Mouse (Mus musculus): ENCODE data around the gene Klhl35. TPM values are rescaled to one million over a fixed set of nuclear protein-coding genes. Genes with fewer than 3 reads are reported as not detected.

Gene Klhl35
- total RNA-seq (2015) = 0.79 and 1.0 TPM in 2 replicates
- total RNA-seq (2017) = 1.2 TPM in 2 replicates

GRCm38 (mm10) chr7:99465811-99466210, at the start of gene Klhl35:
Gene Klhl35, plus strand, starts transcription at chr7:99466004.
- ATAC-seq (replicated peaks; ENCODE audit: poor library complexity) = no peak

- no peak for ATAC-seq (replicated peaks; ENCODE audit: poor library complexity)
Observed at GRCm38 (mm10) chr7:99419311-99419710, 46.5 kb upstream of the Klhl35 start.

DNA sequence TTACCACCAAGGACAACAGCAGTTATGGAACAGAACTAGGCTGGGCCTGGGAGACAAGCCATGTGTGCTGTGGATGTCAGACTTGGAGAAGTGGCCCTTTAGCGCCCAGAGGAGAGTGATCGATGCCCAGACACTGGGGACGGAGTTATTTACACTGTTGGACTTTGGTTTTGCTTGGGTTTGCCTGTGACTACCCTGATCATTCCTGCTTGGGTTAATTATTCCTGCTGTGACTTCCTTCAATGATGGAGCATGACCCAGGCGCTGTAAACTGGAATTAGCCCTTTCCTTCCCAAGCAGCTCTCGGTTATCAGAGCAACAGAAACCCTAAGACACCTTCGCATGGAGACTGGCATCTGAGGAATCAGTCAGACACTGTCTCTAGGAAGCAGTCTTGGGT, 44.8 kb upstream of the Klhl35 start:
- no peak for ATAC-seq (replicated peaks; ENCODE audit: poor library complexity)

DNA sequence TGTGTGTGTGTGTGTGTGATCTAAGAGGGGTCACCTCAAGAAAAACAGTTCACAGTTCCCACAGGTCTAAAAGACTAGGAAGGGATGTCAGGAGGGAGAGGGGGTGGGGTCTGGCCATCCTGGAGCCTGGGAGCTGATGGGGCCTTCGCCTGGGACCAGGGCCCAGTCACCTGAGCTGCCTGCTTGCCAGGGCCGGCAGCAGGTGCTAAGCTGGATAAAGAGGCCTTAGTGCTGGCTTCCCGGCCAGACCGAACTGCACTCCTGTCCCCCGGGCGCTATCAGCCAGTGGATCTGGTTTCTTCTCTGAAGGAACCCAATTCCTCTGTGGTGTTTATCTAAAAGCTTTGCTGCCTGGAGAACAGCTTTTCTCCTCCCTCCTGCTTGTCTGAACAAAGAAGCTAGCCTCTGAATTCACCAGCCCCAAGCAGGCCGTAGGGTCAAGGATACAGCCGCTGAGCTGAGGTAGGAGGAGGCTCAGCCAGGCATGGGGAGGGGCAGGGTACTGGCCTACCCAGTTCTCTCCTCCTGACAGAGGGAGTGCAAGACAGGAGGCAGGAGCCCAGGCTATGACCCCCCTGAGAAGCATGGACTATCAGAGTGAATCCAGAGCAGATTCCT, 41.2 kb upstream of the Klhl35 start:
- ATAC-seq (replicated peaks; ENCODE audit: poor library complexity) = no peak

GRCm38 (mm10) chr7:99425706-99426105, 40.1 kb upstream of the Klhl35 start:
- ATAC-seq (replicated peaks; ENCODE audit: poor library complexity) = no peak

DNA sequence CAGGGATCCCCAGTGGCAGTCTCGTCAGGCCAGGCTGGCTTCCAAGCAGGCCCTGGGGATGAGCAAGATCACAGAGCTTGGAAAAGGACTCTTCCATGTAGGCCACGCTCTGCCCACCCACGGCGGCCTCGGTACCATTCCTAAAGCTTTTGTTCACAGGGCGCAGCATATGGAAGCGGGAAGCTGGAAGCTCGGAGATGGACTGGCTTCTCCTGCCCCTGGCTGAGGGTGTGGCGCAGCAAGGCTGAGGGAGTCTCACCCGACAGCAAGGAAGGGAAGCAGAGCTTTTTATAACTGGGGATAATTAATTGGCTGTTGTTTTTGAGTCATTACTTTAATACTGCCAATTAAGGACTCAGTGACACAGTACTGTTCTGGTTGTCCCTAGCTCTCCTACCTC, 38.8 kb upstream of the Klhl35 start:
- ATAC-seq (replicated peaks; ENCODE audit: poor library complexity) = no peak

DNA sequence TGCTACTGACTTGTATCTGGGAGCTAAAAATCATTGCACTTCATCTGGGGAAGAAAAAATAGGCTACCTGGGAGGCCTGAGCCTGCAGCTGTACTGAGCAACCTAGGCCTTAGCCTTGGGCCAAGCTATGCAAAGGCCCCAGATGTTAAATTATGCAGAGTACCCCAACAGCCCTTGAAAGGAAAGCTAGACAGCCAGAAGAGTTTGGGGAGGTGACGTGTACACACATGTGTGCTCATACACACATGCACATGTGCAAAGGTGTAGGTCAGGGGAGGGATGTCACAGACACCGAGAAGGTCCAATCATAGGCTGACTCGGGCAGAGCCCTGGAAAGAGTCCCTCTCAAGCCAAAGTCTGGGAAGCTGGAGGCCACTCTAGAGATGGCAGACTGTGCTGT, 37.8 kb upstream of the Klhl35 start:
- ATAC-seq (replicated peaks; ENCODE audit: poor library complexity) = no peak

- ATAC-seq (replicated peaks; ENCODE audit: poor library complexity) = peak; percentile 18; the same call in 1 of the 2 replicates
Observed at GRCm38 (mm10) chr7:99428836-99429235, 37.0 kb upstream of the Klhl35 start.

- ATAC-seq (replicated peaks; ENCODE audit: poor library complexity) = no peak
Observed at GRCm38 (mm10) chr7:99429786-99430185, 36.0 kb upstream of the Klhl35 start.

GRCm38 (mm10) chr7:99430246-99430645, 35.6 kb upstream of the Klhl35 start:
- ATAC-seq (replicated peaks; ENCODE audit: poor library complexity) = no peak

- peak; percentile 60 for ATAC-seq (replicated peaks; ENCODE audit: poor library complexity)
Observed at GRCm38 (mm10) chr7:99432248-99432647, 33.6 kb upstream of the Klhl35 start.

- ATAC-seq (replicated peaks; ENCODE audit: poor library complexity) = no peak
Observed at GRCm38 (mm10) chr7:99432863-99433262, 32.9 kb upstream of the Klhl35 start.

DNA sequence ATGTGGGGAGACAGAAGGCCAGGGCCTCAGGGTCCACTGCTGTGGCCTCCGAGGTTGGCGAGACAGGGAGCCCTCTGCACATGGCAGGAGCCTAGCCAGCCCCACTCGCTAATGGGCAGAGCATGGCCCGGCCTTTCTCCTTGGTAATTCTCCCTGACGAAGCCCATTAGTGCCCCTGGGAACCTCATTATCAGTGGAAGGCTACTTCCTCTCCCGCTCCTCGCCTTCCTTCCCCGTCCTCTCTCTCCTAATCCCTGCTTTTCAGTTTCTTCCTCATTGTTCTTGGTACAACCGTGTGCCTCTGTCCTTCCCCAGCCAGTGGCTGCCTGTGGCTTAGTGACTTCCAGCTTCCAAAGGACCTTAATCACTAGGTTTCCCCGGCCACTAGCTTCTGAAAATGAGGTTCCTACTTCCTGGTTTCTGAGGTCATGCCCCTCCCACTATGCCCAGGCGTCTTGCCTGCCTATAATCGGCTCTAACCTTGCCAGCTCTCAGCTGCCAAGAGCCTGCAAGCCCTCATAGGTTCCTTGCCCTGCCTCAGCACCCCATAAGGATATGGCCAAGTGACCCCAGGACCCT, 31.0 kb upstream of the Klhl35 start:
- ATAC-seq (replicated peaks; ENCODE audit: poor library complexity) = peak; percentile 78

DNA sequence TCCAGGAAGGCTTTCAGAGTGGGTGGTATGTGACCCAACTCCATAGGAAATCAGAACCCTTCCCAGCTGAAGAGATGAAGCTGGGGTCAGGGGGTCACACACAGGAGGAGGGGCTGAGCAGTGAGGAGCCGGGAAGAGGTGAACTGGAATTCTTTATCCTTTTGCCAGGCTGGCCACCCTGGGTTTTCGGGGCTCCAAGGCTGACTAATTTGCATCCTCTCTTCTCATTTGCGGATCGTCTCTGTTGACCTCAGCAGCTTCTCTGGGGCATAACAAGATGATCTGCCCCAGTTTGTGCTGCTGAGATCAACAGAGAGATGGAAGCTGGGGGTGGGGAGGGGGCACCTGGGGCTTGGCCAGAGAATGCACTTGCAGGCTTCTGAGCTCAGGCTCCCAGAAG, 29.3 kb upstream of the Klhl35 start:
- no peak for ATAC-seq (replicated peaks; ENCODE audit: poor library complexity)

DNA sequence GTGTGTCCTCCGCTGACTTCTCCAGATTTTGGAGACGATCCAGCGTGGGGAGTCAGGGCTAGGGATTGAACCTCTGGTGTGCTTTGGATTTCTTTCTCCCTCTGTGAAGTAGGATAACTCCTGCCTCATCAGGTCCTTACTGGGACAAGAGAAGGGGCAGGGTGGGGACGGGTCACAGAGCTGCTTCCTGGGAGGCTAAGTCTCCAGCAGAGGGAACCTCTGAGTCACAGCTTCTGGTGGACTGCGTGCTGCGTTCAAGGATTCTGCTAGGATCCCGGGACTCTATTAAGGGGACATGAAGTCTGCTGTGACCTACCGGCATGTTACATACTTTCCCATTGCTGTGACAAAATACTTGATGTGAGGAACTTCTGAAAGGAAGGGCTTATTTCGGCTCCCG, 26.9 kb upstream of the Klhl35 start:
- ATAC-seq (replicated peaks; ENCODE audit: poor library complexity) = no peak

DNA sequence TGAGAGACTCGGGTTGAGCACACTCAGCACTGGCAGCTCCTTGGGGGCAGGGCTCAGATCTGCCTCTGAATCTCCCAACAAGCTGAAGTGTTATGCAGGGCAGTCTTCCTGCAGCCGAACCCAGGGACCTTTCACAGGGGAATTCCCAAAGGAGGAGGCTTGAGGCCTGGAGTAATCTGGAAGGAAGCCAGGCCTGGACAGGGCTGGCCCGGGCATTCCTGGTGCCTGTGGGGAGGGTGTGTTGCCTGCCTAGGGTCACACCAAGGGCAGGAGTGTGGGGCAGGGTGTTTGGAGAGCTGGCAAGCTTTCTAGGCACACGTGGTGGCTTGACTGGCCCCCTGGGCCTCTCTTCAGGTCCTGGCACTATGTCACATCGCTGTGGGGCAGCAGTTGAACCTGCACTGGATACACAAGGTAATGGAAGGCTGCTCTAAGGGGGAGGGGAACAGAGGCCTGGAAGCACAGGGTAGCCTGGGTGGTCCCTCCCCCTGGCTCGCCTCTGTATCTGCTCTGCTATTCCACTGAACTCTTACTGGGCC, 24.2 kb upstream of the Klhl35 start:
- ATAC-seq (replicated peaks; ENCODE audit: poor library complexity) = no peak

GRCm38 (mm10) chr7:99443164-99443563, 22.6 kb upstream of the Klhl35 start:
- no peak for ATAC-seq (replicated peaks; ENCODE audit: poor library complexity)

GRCm38 (mm10) chr7:99444012-99444411, 21.8 kb upstream of the Klhl35 start:
- ATAC-seq (replicated peaks; ENCODE audit: poor library complexity) = no peak

GRCm38 (mm10) chr7:99445833-99446232, 20.0 kb upstream of the Klhl35 start:
- peak; percentile 33; the same call in 1 of the 2 replicates for ATAC-seq (replicated peaks; ENCODE audit: poor library complexity)

GRCm38 (mm10) chr7:99447323-99447722, 18.5 kb upstream of the Klhl35 start:
- ATAC-seq (replicated peaks; ENCODE audit: poor library complexity) = no peak

DNA sequence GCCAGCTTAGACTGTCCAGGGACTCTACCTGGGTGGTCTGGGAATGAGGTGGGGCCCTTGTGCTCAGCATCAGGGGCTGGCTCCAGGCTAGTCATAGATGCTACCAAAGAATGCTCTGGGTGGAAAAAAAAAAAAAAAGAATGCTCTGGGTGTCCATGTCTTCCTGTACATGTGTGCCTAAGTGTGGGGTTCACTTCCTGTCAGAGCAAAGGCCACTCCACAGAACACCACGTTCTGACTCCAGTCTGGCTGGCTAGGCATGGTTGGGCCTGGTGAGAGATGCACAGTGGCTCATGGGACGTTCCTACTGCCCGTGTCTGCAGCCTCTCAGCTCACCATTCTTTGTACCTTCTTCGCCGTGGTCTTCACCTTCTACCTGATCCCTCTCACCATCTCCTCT, 17.2 kb upstream of the Klhl35 start:
- ATAC-seq (replicated peaks; ENCODE audit: poor library complexity) = no peak

DNA sequence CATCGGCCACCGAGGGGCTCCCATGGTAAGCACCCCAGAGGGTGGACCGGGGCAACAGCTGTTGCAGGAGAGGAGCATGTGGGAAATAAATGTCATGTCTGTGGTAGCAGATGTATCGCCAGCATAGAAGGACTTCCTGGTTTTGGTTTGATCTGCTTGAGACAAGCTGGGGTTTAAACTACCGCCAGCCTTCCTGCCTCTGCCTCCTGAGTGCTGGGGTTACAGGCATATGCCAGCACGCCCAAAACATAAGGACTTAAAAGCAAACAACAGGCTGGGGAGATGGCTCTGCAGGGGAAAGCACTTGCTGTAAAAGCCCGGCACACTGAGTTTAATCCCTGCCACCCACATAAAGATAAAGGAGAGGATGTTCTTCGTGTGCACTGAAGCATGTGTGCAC, 16.7 kb upstream of the Klhl35 start:
- ATAC-seq (replicated peaks; ENCODE audit: poor library complexity) = peak; percentile 26; the same call in 1 of the 2 replicates

GRCm38 (mm10) chr7:99449751-99450150, 16.1 kb upstream of the Klhl35 start:
- ATAC-seq (replicated peaks; ENCODE audit: poor library complexity) = no peak
